Mouse (Mus musculus): Measurements from ENCODE around the gene Nxph4.

The Nxph4 gene

GRCm38 (mm10) chr10:127480833-127481813, 53.2 kb downstream of the Nxph4 start:
- DNase-seq = no peak

GRCm38 (mm10) chr10:127479131-127479530, 55.2 kb downstream of the Nxph4 start:
- peak; percentile 76 to 77 for DNase-seq

DNA sequence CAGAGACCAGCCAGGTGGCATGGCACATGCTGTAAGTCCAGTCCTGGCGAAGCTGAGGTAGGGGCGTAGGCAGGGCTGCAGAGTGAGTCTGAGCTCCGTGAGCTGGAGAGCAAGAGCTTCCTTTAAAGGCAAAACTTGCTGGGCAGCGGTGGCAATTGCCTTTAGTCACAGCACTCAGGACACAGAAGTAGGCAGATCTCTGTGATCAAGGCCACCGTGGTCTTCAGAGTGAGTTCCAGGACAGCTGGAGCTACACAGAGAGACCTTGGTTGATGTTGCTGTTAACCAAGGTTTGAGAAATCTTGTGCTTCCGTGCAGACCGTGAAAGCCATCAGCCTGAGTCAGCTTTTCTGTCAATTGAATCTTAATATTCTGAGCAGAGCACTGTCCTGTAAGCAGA, 57.1 kb downstream of the Nxph4 start:
- no peak for DNase-seq

- no peak for DNase-seq
Observed at GRCm38 (mm10) chr10:127476541-127476940, 57.8 kb downstream of the Nxph4 start.

Data from cerebellum, postnatal 14 days (tissue).